Mouse (Mus musculus): ENCODE measurements at regions not wholly inside any gene's neighbourhood (a gene's known extent, or its start where the extent isn't known, plus 50 kb on each side); places are given as distances from the start of the nearest gene placed in this dataset.
A peak's percentile ranks its signal among the peaks of the same experiment; 100 is the strongest.

GRCm38 (mm10) chr17:31777751-31778150 lies 77.9 kb downstream of the Sik1 start:
- DNase-seq: no peak

- no peak for DNase-seq
These were observed 76.1 kb downstream of the Sik1 start for GRCm38 (mm10) chr17:31779466-31779865.

DNA sequence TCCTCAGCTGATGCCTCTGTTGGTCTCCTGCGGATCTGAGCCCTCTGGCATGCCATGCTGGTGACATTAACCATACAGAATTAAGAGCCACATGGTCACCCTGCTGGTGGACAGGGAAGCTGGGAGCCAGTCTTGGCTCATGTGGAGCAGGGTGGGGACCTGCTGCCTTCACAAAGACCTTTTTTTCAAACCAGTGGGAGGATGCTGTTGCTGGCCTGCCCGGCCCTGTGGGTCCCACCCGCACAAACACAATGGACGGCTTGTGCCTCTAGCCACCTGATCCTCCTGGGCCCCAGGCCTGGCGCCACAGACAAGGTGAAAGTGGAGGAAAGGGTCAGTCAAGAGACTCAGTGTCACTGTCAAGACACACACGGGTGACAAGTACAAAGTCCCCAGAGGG lies 73.4 kb downstream of the Sik1 start:
- no peak for DNase-seq

DNA sequence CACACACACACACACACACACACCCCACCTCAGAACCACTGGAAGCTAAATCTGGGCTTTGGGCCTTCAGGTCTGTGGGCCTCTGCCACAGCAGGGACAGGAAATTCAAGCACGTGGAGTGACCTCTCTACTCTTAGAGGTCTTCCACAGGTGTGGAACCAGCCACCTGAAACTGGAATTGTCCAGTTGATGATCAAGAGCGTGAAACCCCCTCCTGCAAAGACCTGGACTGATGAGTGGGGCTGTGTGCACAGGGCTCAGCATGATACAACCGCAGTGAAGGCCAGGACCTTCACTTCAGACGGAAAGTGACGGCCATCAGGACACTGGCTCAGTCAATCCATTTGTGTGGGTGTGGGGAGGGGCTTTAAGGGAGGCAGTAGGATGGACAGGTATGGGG lies 72.5 kb downstream of the Sik1 start:
- DNase-seq: no peak

DNA sequence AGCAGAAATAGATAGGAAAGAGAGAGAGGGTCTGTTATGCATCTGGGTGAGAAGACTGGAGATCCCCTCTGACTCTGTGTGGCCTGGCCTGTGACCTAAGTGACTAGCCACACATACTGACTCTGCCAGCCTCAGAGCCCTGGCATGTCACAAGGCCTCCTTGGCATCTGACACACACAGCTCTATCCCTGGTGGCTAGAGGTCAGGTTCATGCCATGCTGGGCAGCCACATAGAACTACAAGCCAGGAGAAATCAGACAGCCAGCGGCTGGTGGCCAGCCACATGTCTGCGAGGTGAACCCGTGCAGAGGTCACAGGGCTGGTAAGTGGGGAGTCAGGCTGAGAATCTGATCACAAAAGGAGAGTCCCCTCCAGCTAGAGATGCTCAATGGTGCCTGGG lies 67.3 kb downstream of the Sik1 start:
- DNase-seq: no peak

- DNase-seq: no peak
These were observed 66.5 kb downstream of the Sik1 start for GRCm38 (mm10) chr17:31789068-31789583.

- DNase-seq: no peak
These were observed 65.7 kb downstream of the Sik1 start for GRCm38 (mm10) chr17:31789906-31790279.

DNA sequence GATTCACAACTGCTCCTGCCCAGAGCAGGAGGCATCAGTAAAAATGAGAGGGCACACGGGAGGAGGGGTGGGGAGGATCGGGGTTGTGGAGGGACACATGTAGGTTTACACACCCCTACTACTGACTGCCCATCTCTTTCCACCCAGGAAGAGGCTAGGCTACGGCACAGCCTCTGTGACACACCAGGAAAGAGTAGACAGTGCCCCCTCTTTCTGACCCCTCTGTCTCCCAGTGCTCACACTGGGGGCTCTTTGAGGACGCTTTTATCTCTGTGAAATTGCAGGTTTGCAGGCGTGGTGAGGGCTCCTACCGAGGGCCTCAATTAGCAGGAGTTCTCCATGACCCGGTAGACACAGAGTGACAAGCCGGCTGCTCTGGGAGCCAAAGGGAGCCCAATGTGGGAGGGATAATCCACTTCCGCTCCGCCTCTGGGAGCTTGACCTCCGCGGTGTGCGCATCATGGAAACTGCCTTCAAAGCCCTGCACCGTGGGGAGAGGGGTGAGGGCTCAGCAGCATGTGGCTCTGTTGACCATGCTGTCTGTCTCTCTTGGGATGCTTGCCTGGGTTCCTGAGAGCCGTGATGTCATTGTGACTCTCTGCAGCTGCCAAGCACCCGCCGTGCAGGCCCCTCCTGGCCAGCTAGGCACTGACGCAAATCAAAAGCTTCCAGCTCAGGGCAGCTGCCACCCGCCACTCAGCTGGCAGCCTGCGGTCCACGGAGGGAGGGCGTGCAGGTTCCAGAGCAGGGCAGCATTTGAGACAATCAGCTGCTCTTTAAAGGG lies 65.1 kb downstream of the Sik1 start:
- peak; percentile 29 to 45 for DNase-seq

DNA sequence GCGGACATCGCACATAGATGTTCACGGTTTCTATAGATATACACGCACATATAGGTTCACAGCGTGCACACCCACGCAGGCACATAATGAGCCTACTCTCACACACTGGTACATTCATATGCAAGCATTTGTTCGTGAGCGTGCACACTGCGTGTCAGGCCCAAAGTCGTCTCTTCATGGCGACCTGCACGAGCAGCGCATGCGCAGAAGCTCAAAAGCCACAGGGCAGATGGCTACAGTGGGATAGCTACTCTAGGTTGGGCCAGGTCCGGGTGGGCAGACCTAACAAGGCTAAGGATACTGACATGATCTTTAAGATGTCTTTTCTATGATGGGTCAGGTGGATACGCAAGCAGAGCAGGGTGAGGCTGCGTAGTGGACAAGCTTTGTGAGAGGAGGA lies 63.9 kb downstream of the Sik1 start:
- no peak for DNase-seq

- no peak for DNase-seq
These were observed 62.6 kb downstream of the Sik1 start for GRCm38 (mm10) chr17:31793040-31793439.

DNA sequence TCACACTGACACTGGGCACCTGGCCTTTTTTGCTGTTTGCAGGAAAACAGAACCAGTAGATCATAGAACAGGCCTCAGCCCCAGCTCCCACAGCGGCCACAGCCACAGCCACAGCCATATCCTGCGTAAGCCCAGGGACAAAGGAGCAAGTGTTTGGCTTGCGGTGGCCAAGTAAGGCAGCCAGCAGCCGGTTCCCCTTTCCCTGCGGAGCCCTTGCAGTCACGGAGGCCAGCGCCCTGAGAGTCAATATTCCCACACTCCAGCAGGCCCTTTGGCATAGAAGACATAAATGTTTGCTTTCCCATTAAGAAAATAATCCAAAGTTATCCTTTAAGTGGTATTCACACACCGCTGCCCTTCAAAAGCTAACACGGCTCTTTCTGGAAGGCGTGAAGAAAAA lies 62.1 kb downstream of the Sik1 start:
- no peak for DNase-seq

DNA sequence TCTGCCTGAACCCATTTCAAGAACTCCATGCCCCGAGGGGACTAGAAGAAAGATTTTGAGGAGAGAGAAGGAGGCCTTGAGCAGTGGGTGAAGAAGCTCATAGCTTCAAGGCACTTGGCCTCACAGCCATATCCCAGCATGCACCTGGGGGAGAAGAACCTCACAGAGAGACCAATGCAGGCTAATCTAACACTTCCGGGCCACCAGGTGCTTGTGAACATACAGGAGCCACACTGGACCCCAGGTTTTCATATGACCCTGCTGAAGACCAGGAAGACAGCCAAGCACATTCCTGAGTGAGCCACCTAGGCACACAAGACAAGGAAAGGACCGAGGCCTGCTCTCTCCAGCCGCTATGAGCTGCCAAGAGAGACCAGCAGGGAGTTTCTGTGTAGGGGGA lies 61.6 kb downstream of the Sik1 start:
- DNase-seq: no peak
